Mouse (Mus musculus) E14TG2a.4 (cell line): ENCODE measurements around the gene Tapbpl.

ENCODE experiments used
- CTCF ChIP-seq: conservative IDR thresholded peaks from 2 replicates; pipeline ENCODE4 v1.5.1; 2014; ENCODE audit warnings: low read length
- NANOG ChIP-seq: IDR thresholded peaks from 2 replicates; pipeline ENCODE4 v1.6.1; 2014; ENCODE audit warnings: borderline replicate concordance, low read length, mixed read lengths
- POU5F1 ChIP-seq: IDR thresholded peaks from 2 replicates; pipeline ENCODE4 v1.6.1; 2014; ENCODE audit warnings: low read length, borderline replicate concordance

DNA sequence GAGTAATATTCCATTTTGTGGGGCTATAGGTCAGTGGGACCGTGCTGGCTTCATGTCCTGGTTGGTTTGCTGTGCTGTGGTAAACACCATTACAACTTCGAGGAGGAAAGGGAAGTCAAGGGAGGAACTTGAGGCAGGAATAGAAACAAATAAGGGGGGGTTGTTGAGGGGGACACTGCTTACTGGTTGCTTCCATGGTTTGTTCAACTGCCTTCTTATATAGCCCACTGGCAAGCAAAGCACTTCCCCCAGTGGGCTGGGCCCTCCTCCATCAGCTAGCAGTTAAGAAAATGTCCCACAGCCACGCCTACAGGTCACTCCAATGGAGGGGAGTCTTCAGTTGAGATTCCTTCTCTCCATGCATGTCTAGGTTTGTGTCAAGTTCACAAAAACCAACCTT is 20.6 kb upstream of the Tapbpl start:
- no peak for TF ChIP-seq CTCF
- TF ChIP-seq POU5F1, result no peak
- no peak for TF ChIP-seq NANOG
